Comparison of ENCODE assay signal across 27 mouse cellular contexts in genomic region chr3:105367972-105368371, GRCm38 (mm10).
A peak's percentile ranks its signal among the peaks of the same experiment; 100 is the strongest.
DNase-seq lines count a peak whose midpoint lies in the region; ATAC-seq lines count a peak whose summit lies in the region.
"Had no signal": no experiment of that assay in that cellular context is flagged by ENCODE, and none has a peak within 500 bp of the region (broad histone marks: within the 10 kb centered on the region; RNA-seq: fewer than 3 reads in every experiment).

No protein-coding gene starts in this region.

- peak; percentile 57 for DNase-seq in heart, embryonic 10.5 days (ENCODE audit: low spot score)
- DNase-seq in heart, postnatal 25 days (ENCODE audit: low spot score) = no peak
- DNase-seq in midbrain, embryonic 14.5 days = peak; percentile 27
- no peak for DNase-seq in spleen, adult 18-20 months
- DNase-seq: adrenal gland, adult 2 months; adrenal gland, postnatal 14 days; cerebellum, adult 11-12 months; cerebellum, adult 8-10 months; cerebellum, postnatal 10 days; cerebellum, postnatal 36 days; embryo, embryonic 11 days; gastrocnemius, adult 2 months; gastrocnemius, postnatal 14 days; heart, adult 18-20 months; heart, postnatal 36 days had no signal

- 77% methylated on average over 8 of the region's 8 CpGs for WGBS in heart, embryonic 10.5 days
- WGBS in midbrain, embryonic 14.5 days = 67% methylated on average over 8 of the region's 8 CpGs
- 70% methylated on average over 8 of the region's 8 CpGs for whole genome bisulfite sequencing in midbrain, embryonic 15.5 days
- WGBS in neural tube, embryonic 15.5 days = 37% methylated on average over 8 of the region's 8 CpGs

- no peak overlapping the region for H3K4me2 ChIP-seq in midbrain, embryonic 14.5 days (ENCODE audit: low read length)
- H3K4me2 ChIP-seq in midbrain, embryonic 15.5 days = no peak overlapping the region
- no peak overlapping the region for H3K4me2 ChIP-seq in neural tube, embryonic 15.5 days
- H3K4me2 ChIP-seq: embryonic facial prominence, embryonic 13.5 days; forebrain, embryonic 12.5 days; heart, embryonic 13.5 days; hindbrain, embryonic 15.5 days had no signal

- H3K27me3 ChIP-seq in heart, embryonic 10.5 days (ENCODE audit: insufficient read depth, poor library complexity, severe bottlenecking) = no peaks in the 10 kb centered on the region
- H3K27me3 ChIP-seq in midbrain, embryonic 14.5 days (ENCODE audit: control insufficient read depth, insufficient read depth, low read length) = no peaks in the 10 kb centered on the region
- no peaks in the 10 kb centered on the region for H3K27me3 ChIP-seq in midbrain, embryonic 15.5 days (replicated peaks)
- no peaks in the 10 kb centered on the region for H3K27me3 ChIP-seq in neural tube, embryonic 15.5 days (replicated peaks)
- H3K27me3 ChIP-seq: embryonic facial prominence, embryonic 13.5 days; heart, embryonic 13.5 days; hindbrain, embryonic 15.5 days had no signal

- no peak overlapping the region for H3K27ac ChIP-seq in heart, embryonic 10.5 days
- H3K27ac ChIP-seq in midbrain, embryonic 14.5 days (replicated peaks; ENCODE audit: low read depth, low read length) = no peak overlapping the region
- no peak overlapping the region for H3K27ac ChIP-seq in midbrain, embryonic 15.5 days
- peak overlapping the region; percentile 51; the same call in 1 of the 2 replicates for H3K27ac ChIP-seq in neural tube, embryonic 15.5 days (replicated peaks)
- H3K27ac ChIP-seq: embryonic facial prominence, embryonic 10.5 days; embryonic facial prominence, embryonic 13.5 days; forebrain, embryonic 12.5 days; gastrocnemius, adult 2 months; heart, embryonic 13.5 days; hindbrain, embryonic 15.5 days had no signal

- no peak overlapping the region for H3K4me3 ChIP-seq in heart, embryonic 10.5 days
- H3K4me3 ChIP-seq in midbrain, embryonic 14.5 days (replicated peaks; ENCODE audit: low read depth, low read length) = no peak overlapping the region
- no peak overlapping the region for H3K4me3 ChIP-seq in midbrain, embryonic 15.5 days
- H3K4me3 ChIP-seq in neural tube, embryonic 15.5 days (replicated peaks) = no peak overlapping the region
- H3K4me3 ChIP-seq: embryonic facial prominence, embryonic 10.5 days; embryonic facial prominence, embryonic 13.5 days; erythroblast, embryonic 14.5 days; forebrain, embryonic 12.5 days; gastrocnemius, adult 2 months; heart, embryonic 13.5 days; hindbrain, embryonic 15.5 days had no signal

- no peaks in the 10 kb centered on the region for H3K9me3 ChIP-seq in heart, embryonic 10.5 days
- no peaks in the 10 kb centered on the region for H3K9me3 ChIP-seq in midbrain, embryonic 14.5 days (ENCODE audit: control insufficient read depth, low read length)
- H3K9me3 ChIP-seq in midbrain, embryonic 15.5 days = no peaks in the 10 kb centered on the region
- H3K9me3 ChIP-seq in neural tube, embryonic 15.5 days (replicated peaks) = no peaks in the 10 kb centered on the region
- H3K9me3 ChIP-seq: embryonic facial prominence, embryonic 10.5 days; embryonic facial prominence, embryonic 13.5 days; forebrain, embryonic 12.5 days; heart, embryonic 13.5 days; hindbrain, embryonic 15.5 days had no signal

- intact Hi-C loops in heart, postnatal 25 days (cut with DNase I) = no loop called here

- no peaks in the 10 kb centered on the region for H3K36me3 ChIP-seq in heart, embryonic 10.5 days
- H3K36me3 ChIP-seq in midbrain, embryonic 14.5 days (ENCODE audit: control insufficient read depth, insufficient read depth, low read length) = no peaks in the 10 kb centered on the region
- H3K36me3 ChIP-seq in midbrain, embryonic 15.5 days (replicated peaks) = no peaks in the 10 kb centered on the region
- H3K36me3 ChIP-seq in neural tube, embryonic 15.5 days = no peaks in the 10 kb centered on the region
- H3K36me3 ChIP-seq: embryonic facial prominence, embryonic 10.5 days; embryonic facial prominence, embryonic 13.5 days; forebrain, embryonic 12.5 days; heart, embryonic 13.5 days; hindbrain, embryonic 15.5 days had no signal

- ATAC-seq in midbrain, embryonic 14.5 days (ENCODE audit: low FRiP score, low TSS enrichment) = no peak
- ATAC-seq in midbrain, embryonic 15.5 days (replicated peaks) = no peak
- ATAC-seq in neural tube, embryonic 15.5 days (ENCODE audit: low FRiP score) = 0 out of 2 replicates have a peak, but pooled peaks have one; percentile 54
- ATAC-seq: CD4-positive, CD25-positive, alpha-beta regulatory T cell, adult 4 months; forebrain, embryonic 16.5 days; inflammation-experienced regulatory T-cells, adult 6 months; intestine, postnatal 0 days had no signal

- no peak overlapping the region for H3K9ac ChIP-seq in midbrain, embryonic 14.5 days (replicated peaks; ENCODE audit: low read length)
- no peak overlapping the region for H3K9ac ChIP-seq in midbrain, embryonic 15.5 days
- H3K9ac ChIP-seq in neural tube, embryonic 15.5 days (replicated peaks) = no peak overlapping the region
- H3K9ac ChIP-seq: embryonic facial prominence, embryonic 13.5 days; forebrain, embryonic 12.5 days; heart, embryonic 13.5 days; hindbrain, embryonic 15.5 days had no signal

- peaks cover 26% of the 10 kb centered on the region for H3K4me1 ChIP-seq in heart, embryonic 10.5 days
- H3K4me1 ChIP-seq in midbrain, embryonic 14.5 days (ENCODE audit: control insufficient read depth, insufficient read depth, low read length) = 0 out of 2 replicates have a peak, but pooled peaks cover 5% of the 10 kb centered on the region
- H3K4me1 ChIP-seq in midbrain, embryonic 15.5 days = peaks cover 9% of the 10 kb centered on the region; the same call in 1 of the 2 replicates
- H3K4me1 ChIP-seq in neural tube, embryonic 15.5 days = peaks cover 46% of the 10 kb centered on the region
- H3K4me1 ChIP-seq: embryonic facial prominence, embryonic 10.5 days had no signal

Comparison
In these comparisons a context has a peak if more than half of its experiments do, and no peak if none do; other contexts are left out.
1. DNase-seq: peak in heart, embryonic 10.5 days (single experiment) and midbrain, embryonic 14.5 days (single experiment); none in heart, postnatal 25 days (single experiment) and spleen, adult 18-20 months (0 of 2).